Mouse (Mus musculus): ENCODE measurements around the gene Tlx2. TPM values are rescaled to one million over a fixed set of nuclear protein-coding genes. Genes with fewer than 3 reads are reported as not detected.

The Tlx2 gene
- total RNA-seq, 1 experiment, result 0.58 TPM

DNA sequence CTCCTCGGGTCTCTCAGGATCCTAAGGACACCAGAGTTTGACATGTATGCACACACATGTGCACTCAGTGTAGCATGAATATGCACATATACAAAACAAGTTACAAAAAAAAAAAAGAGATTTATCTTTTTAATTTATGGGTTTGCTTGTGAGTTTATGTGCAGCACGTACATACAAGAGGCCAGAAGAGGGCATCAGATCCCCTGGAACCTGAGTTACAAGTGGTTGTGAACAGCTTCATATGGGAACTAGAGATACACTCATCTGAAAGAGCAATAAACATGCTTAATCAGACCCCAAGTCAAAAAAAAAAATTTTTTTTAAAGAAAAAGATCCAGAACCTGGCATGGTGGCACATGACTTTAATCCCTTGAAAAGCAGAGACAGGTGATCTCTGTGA, 4.9 kb upstream of the Tlx2 start:
- no peak for TF ChIP-seq MAFK (IDR thresholded peaks at IDR 0.05; ENCODE audit: insufficient read depth, low read depth, low read length)
- TF ChIP-seq CHD2 (IDR thresholded peaks at IDR 0.05; ENCODE audit: low read depth, low read length), result no peak
- no peak for TF ChIP-seq ZC3H11A (IDR thresholded peaks at IDR 0.05; ENCODE audit: borderline replicate concordance, low read depth, low read length)
- TF ChIP-seq HCFC1 (IDR thresholded peaks at IDR 0.05; ENCODE audit: borderline replicate concordance, insufficient read depth, low read length), result no peak
- TF ChIP-seq ZNF384 (IDR thresholded peaks at IDR 0.05; ENCODE audit: low read depth, low read length), result no peak
- in situ Hi-C loops (cut with MboI; ENCODE audit: low sequenced_read_pairs in 2 of 2, unreplicated experiment in 2 of 2), result loop anchor here (5.0 to 25.0 kb wide), 3 partner anchors 637 to 1512 kb away; partner anchors contain the start of genes Vax2 (in 2 of the 2) and Cyp26b1 (in 1 of the 2)
- Histone ChIP-seq H3K9ac (ENCODE audit: insufficient read depth, low read depth, low read length, poor library complexity, severe bottlenecking) (no peak overlapping the region), H3K4me3 (ENCODE audit: insufficient read depth in 1 of 2, low read depth in 1 of 2, low read length in 2 of 2, poor library complexity in 1 of 2, severe bottlenecking in 1 of 2) (no peak overlapping the region), H3K9me3 (ENCODE audit: control insufficient read depth, insufficient read depth, low read depth, low read length) (no peaks in the 10 kb centered on the region), H3K27ac (ENCODE audit: insufficient read depth, low read depth, low read length, poor library complexity, severe bottlenecking) (no peak overlapping the region), H3K4me1 (ENCODE audit: control insufficient read depth in 2 of 2, insufficient read depth in 2 of 2, low read length in 2 of 2, poor library complexity in 1 of 2) (peaks cover 2% of the 10 kb centered on the region in 2 experiments; a peak in 1 of 4 replicates), H3K36me3 (ENCODE audit: control insufficient read depth, insufficient read depth, low read length, poor library complexity, severe bottlenecking) (peaks cover 2% of the 10 kb centered on the region; the same call in 1 of the 2 replicates)
- no peak for DNase-seq (ENCODE audit: low read depth, low spot score)

DNA sequence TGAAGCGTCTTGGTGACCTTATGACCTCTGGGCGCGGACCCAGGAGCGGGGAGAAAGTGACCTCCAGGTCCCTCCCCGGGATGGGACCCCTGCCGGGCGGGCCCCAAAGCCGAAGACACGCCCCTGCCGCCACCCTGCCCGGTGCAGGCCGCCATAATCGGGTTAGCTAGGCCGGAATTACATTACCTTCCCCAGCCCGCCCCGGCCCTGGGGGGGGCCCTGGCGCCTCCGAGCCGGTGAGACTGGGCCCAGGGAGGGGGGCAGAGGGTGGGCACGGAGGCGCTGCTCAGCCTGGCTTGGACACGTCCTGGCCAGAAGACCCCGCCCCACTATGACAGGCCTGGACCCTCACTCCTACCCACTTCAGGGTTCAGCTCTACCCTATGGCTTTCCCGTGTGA, 1.1 kb upstream of the Tlx2 start:
- Histone ChIP-seq H3K9ac (ENCODE audit: insufficient read depth, low read depth, low read length, poor library complexity, severe bottlenecking) (no peak overlapping the region), H3K27ac (ENCODE audit: insufficient read depth, low read depth, low read length, poor library complexity, severe bottlenecking) (no peak overlapping the region), H3K4me3 (ENCODE audit: insufficient read depth in 1 of 2, low read depth in 1 of 2, low read length in 2 of 2, poor library complexity in 1 of 2, severe bottlenecking in 1 of 2) (peak overlapping the region; percentile 31 to 47; a peak in 2 of 4 replicates), H3K36me3 (ENCODE audit: control insufficient read depth, insufficient read depth, low read length, poor library complexity, severe bottlenecking) (no peaks in the 10 kb centered on the region), H3K4me1 (ENCODE audit: control insufficient read depth in 2 of 2, insufficient read depth in 2 of 2, low read length in 2 of 2, poor library complexity in 1 of 2) (peaks cover 0 to 3% of the 10 kb centered on the region in 2 experiments; a peak in 1 of 4 replicates), H3K9me3 (ENCODE audit: control insufficient read depth, insufficient read depth, low read depth, low read length) (no peaks in the 10 kb centered on the region)
- DNase-seq (ENCODE audit: low read depth, low spot score), result no peak
- no peak for TF ChIP-seq CHD2 (IDR thresholded peaks at IDR 0.05; ENCODE audit: low read depth, low read length)
- TF ChIP-seq MAFK (IDR thresholded peaks at IDR 0.05; ENCODE audit: insufficient read depth, low read depth, low read length), result no peak
- TF ChIP-seq HCFC1 (IDR thresholded peaks at IDR 0.05; ENCODE audit: borderline replicate concordance, insufficient read depth, low read length), result no peak
- no peak for TF ChIP-seq ZC3H11A (IDR thresholded peaks at IDR 0.05; ENCODE audit: borderline replicate concordance, low read depth, low read length)
- TF ChIP-seq ZNF384 (IDR thresholded peaks at IDR 0.05; ENCODE audit: low read depth, low read length), result no peak
- in situ Hi-C loops (cut with MboI; ENCODE audit: low sequenced_read_pairs in 2 of 2, unreplicated experiment in 2 of 2), result loop anchor here (5.0 to 25.0 kb wide), 3 partner anchors 641 to 1516 kb away; partner anchors contain the start of genes Vax2 (in 2 of the 2) and Cyp26b1 (in 1 of the 2)

DNA sequence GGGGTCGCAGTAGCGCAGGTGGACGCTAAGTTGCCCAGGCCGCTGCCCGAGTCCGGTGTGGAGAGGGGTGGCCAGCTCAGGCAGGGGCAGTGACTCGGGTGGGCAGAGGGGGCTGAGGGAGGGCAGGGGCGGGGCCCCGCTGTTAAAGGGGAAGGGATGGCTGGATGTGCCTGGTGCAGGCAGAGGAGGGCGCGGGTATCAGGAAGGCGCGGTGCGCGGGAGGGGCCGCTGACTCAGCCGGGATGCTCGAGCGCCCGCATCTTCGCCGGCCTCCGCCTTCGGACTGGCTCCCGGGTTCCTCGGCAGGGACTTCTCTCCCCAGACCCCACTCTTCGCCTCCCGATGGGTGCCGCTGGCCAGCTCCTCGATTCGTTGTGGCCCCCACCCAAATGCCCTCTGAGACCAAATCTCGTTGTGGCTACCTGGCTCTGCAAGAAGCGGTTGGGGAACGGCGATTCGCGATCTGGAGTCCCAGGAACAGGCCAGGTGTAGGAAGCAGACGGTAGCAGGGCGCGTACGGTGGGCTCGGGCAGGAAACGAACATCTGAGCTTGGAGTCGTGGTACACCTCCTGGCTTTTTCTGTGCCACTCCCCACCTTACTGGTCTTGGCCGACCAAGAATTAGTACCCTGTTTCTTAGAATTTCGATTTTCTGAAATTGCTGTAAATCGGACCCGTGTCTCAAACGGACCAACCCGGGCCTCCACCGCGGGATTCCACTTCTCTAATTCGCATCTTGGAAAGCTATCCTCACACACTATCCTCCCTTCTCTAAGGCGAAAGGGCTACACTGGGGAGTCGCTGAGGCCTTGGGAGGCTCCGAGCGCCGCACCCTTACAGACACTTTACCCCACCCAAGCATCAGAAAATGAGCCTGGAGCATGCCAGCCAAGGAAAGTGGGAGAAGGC, 472 bp upstream of the Tlx2 start:
- Histone ChIP-seq H3K36me3 (ENCODE audit: control insufficient read depth, insufficient read depth, low read length, poor library complexity, severe bottlenecking) (no peaks in the 10 kb centered on the region), H3K4me1 (ENCODE audit: control insufficient read depth in 2 of 2, insufficient read depth in 2 of 2, low read length in 2 of 2, poor library complexity in 1 of 2) (peaks cover 0 to 3% of the 10 kb centered on the region in 2 experiments; a peak in 1 of 4 replicates), H3K9me3 (ENCODE audit: control insufficient read depth, insufficient read depth, low read depth, low read length) (no peaks in the 10 kb centered on the region), H3K9ac (ENCODE audit: insufficient read depth, low read depth, low read length, poor library complexity, severe bottlenecking) (no peak overlapping the region), H3K27ac (ENCODE audit: insufficient read depth, low read depth, low read length, poor library complexity, severe bottlenecking) (no peak overlapping the region), H3K4me3 (ENCODE audit: insufficient read depth in 1 of 2, low read depth in 1 of 2, low read length in 2 of 2, poor library complexity in 1 of 2, severe bottlenecking in 1 of 2) (peak overlapping the region; percentile 47 to 55)
- no peak for TF ChIP-seq ZC3H11A (IDR thresholded peaks at IDR 0.05; ENCODE audit: borderline replicate concordance, low read depth, low read length)
- TF ChIP-seq CHD2 (IDR thresholded peaks at IDR 0.05; ENCODE audit: low read depth, low read length), result no peak
- TF ChIP-seq ZNF384 (IDR thresholded peaks at IDR 0.05; ENCODE audit: low read depth, low read length), result no peak
- TF ChIP-seq HCFC1 (IDR thresholded peaks at IDR 0.05; ENCODE audit: borderline replicate concordance, insufficient read depth, low read length), result no peak
- TF ChIP-seq MAFK (IDR thresholded peaks at IDR 0.05; ENCODE audit: insufficient read depth, low read depth, low read length), result no peak
- in situ Hi-C loops (cut with MboI; ENCODE audit: low sequenced_read_pairs in 2 of 2, unreplicated experiment in 2 of 2), result loop anchor here (5.0 to 25.0 kb wide), 3 partner anchors 642 to 1517 kb away; partner anchors contain the start of genes Vax2 (in 2 of the 2) and Cyp26b1 (in 1 of the 2)
- no peak for DNase-seq (ENCODE audit: low read depth, low spot score)

DNA sequence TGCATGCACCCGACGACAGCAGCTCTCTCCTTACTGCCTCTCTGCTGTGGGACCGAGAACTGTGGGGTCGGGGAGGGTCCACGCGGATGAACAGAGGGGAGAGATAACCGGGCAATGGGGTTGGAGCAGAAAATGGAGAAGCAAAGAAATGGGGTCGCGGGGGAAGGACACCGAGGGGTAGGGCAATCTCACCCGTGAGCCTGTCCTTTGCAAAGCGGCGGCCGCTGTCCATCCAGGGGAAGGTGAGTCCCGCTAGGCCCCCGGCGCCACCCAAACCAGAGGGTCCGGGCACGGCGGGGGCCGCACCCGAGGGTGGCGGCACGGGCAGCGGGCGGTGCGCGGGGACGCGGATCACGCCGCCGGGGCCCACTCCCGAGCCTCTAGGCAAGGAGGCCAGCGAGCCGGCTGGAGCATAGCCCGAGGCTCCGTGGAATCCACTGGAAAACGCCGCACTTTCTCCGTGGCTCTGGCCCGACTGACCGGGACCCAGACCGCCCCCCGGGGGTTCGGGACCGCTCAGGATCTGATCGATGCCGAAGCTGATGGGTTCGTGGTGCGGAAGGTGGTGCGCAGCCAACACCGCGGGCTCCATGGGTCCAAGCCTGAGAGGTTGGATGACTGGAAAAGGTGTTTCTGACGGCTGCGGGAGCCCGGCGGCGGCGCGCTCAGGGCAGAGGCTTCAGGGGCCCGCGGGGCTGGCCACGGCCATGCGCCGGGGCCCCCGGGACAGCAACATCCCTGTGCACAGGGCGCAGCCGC, 426 bp downstream of the Tlx2 start:
- H3K4me1 ChIP-seq (ENCODE audit: control insufficient read depth in 2 of 2, insufficient read depth in 2 of 2, low read length in 2 of 2, poor library complexity in 1 of 2), result peaks cover 0 to 3% of the 10 kb centered on the region in 2 experiments; a peak in 1 of 4 replicates
- in situ Hi-C loops (cut with MboI; ENCODE audit: low sequenced_read_pairs in 2 of 2, unreplicated experiment in 2 of 2), result loop anchor here (5.0 to 25.0 kb wide), 3 partner anchors 643 to 1518 kb away; partner anchors contain the start of genes Vax2 (in 2 of the 2) and Cyp26b1 (in 1 of the 2)
- no peak overlapping the region for H3K9ac ChIP-seq (ENCODE audit: insufficient read depth, low read depth, low read length, poor library complexity, severe bottlenecking)
- H3K4me3 ChIP-seq (ENCODE audit: insufficient read depth in 1 of 2, low read depth in 1 of 2, low read length in 2 of 2, poor library complexity in 1 of 2, severe bottlenecking in 1 of 2), result peak overlapping the region; percentile 47 to 62
- no peak overlapping the region for H3K27ac ChIP-seq (ENCODE audit: insufficient read depth, low read depth, low read length, poor library complexity, severe bottlenecking)
- no peaks in the 10 kb centered on the region for H3K36me3 ChIP-seq (ENCODE audit: control insufficient read depth, insufficient read depth, low read length, poor library complexity, severe bottlenecking)
- no peaks in the 10 kb centered on the region for H3K9me3 ChIP-seq (ENCODE audit: control insufficient read depth, insufficient read depth, low read depth, low read length)
- DNase-seq (ENCODE audit: low read depth, low spot score), result no peak
- TF ChIP-seq ZNF384 (IDR thresholded peaks at IDR 0.05; ENCODE audit: low read depth, low read length), result no peak
- no peak for TF ChIP-seq ZC3H11A (IDR thresholded peaks at IDR 0.05; ENCODE audit: borderline replicate concordance, low read depth, low read length)
- no peak for TF ChIP-seq CHD2 (IDR thresholded peaks at IDR 0.05; ENCODE audit: low read depth, low read length)
- no peak for TF ChIP-seq MAFK (IDR thresholded peaks at IDR 0.05; ENCODE audit: insufficient read depth, low read depth, low read length)
- no peak for TF ChIP-seq HCFC1 (IDR thresholded peaks at IDR 0.05; ENCODE audit: borderline replicate concordance, insufficient read depth, low read length)
